Mouse (Mus musculus) layer of hippocampus, postnatal 25 days (tissue): ENCODE measurements around the gene Tnrc18. TPM values are rescaled to one million over a fixed set of nuclear protein-coding genes. Genes with fewer than 3 reads are reported as not detected.

Experiments used
- DNase-seq, 2 experiments: peaks; one replicate each; pipeline ENCODE4 v3.0.0; 2022; ENCODE audit warnings: mixed read lengths in 2 of 2, low spot score in 1 of 2; ENCODE audit errors: extremely low spot score in 1 of 2
- total RNA-seq, 2 experiments: library from RNA; stranded (reverse); gene quantifications; 2 replicates each; pipeline ENCODE4 v1.2.3; 2021

Tnrc18 gene
- total RNA-seq, 2 experiments from 2014 or later, result 131 to 158 TPM

DNA sequence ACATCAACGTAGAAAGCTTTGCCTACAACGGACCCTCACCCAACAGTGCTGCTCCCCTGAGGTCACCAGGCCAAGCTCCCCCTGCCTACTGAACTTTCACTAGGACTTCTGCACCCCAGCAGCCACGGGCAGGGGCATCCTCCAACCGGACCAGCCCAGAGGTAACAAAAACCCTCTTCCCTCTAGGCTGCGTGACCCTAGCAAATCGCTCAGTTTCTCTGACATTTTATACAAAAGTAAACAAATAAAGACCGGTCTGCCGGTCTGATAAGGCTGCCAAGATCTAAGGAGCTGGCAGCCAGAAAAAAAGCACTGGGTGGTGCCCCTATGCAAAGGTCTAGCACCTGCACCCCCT, 4.9 kb downstream of the Tnrc18 start:
- no peak for DNase-seq

GRCm38 (mm10) chr5:142811870-142812443, 5.5 kb downstream of the Tnrc18 start:
- DNase-seq, result no peak

DNA sequence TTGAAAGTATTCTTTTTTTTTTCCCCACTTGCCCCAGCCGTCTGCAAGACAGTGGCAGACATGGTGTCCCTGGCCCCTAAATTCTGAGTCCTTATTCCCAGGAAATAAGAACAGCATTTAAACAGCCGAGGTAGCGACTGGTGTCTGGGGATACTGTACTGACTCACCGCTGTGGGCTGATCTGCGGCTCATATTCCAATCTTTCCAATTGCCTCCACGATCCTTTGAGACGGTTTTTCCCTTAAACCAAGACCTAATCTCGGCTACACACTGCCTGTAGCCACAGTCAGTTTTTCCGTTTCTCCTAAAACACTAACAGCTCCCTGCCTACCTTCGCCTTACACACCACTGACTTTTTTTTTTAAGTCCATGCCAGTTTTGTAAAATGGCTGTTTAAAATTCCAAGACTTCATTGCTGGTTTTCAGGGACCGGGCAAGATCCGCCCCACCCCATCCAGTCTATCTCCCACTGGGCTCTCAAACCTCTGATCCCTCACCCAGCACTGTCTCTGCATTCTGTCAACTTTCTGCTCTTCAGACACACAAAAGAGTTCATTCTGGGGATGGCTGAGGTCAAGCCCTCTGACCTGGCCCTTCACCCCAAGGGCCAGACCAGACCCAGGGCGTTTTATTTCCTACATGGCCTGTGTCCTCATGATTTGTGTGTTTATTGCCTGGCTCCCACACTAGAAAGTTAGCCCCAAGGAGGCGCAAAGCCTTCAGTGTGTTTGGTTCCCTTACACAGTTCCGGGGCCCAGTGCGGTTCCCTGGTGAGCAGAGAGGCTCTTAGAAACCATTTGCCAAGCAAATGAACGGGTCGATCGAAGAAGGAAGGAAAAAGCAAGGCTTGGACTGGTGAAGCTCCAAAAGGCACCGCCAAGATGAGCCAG, 6.5 kb downstream of the Tnrc18 start:
- DNase-seq, result no peak

GRCm38 (mm10) chr5:142807661-142808060, 9.8 kb downstream of the Tnrc18 start:
- DNase-seq, result no peak

DNA sequence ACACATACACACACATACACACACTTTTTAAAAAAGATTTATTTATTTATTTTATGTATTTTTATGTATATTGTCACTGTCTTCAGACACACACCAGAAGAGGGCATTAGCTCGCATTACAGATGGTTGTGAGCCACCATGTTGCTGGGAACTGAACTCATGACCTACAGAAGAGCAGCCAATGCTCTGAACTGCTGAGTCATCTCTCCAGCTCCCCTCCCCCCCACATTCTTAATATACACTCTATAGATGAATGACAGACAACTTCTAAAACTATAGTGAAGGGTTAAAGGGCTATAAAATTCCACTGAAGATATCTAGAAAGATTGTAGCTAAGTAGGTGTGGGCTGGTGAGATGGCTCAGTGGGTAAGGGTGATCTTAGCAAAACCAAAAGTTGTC, 13.7 kb downstream of the Tnrc18 start:
- DNase-seq, result no peak

DNA sequence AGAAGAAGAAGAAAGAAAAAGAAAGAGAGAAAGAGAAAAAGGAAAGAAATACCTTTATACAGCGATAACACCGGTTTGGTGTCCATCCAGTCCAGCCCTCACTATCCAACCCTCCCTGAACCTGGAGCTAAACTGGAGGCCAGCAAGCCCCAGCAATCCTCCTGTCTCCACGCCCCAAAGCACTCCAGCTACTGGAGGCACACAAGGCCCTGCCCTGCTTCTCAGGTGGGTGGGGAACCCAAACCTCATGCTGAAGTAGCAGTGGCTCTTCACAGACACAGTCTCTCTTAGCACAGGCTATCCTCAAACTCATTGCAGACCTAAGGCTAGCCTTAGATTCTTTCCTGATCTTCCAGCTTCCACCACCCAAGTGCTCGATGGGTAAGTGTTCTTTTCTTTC, 14.6 kb downstream of the Tnrc18 start:
- DNase-seq, result no peak

GRCm38 (mm10) chr5:142801977-142802376, 15.5 kb downstream of the Tnrc18 start:
- no peak for DNase-seq

GRCm38 (mm10) chr5:142800656-142801055, 16.8 kb downstream of the Tnrc18 start:
- DNase-seq, result no peak

GRCm38 (mm10) chr5:142800198-142800597, 17.3 kb downstream of the Tnrc18 start:
- DNase-seq, result no peak

- no peak for DNase-seq
Observed at GRCm38 (mm10) chr5:142799259-142799658, 18.2 kb downstream of the Tnrc18 start.

- no peak for DNase-seq
Observed at GRCm38 (mm10) chr5:142798190-142798589, 19.3 kb downstream of the Tnrc18 start.

- no peak for DNase-seq
Observed at GRCm38 (mm10) chr5:142797620-142798019, 19.8 kb downstream of the Tnrc18 start.

DNA sequence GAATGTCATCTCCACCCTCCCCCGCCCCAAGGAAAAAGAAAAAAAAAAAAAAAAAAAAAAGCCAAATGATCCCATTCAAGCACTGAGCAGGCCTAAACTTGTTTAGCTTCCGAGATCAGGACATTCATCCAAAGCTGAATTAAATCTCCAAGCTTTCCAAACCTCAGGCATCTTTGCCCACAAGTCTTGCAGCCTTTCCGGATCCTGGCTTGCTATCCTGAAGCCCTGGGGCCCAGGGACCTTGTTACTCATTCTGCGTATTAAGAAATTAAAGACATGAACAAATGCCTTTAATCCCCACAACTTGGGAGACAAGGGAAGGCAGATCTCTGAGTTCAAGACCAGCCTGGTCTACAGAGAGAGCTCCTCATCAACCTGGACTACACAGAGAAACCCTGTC, 20.5 kb downstream of the Tnrc18 start:
- no peak for DNase-seq

- DNase-seq, result no peak
Observed at GRCm38 (mm10) chr5:142794582-142794981, 22.9 kb downstream of the Tnrc18 start.

- DNase-seq, result no peak
Observed at GRCm38 (mm10) chr5:142794161-142794560, 23.3 kb downstream of the Tnrc18 start.

DNA sequence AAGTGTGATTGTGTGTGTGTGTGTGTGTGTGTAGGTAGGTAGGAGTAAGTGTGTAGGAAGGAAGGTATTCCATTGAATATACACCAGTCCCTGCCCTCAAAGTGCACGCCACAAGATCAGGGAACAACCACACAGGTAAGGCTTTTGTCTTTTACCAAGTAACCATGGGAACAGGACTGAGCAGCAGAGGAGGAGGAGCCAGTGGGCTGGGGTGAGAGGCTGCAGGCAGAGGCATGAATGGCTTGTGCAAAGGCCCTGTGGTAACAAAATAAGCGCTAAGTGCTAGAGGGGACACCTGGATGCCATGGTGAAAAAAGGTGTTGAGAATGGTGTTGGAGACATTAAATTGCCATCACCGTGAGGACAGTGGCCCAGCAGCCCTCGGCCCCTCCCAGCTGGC, 24.9 kb downstream of the Tnrc18 start:
- DNase-seq, result no peak

GRCm38 (mm10) chr5:142788279-142788678, 29.2 kb downstream of the Tnrc18 start:
- no peak for DNase-seq

DNA sequence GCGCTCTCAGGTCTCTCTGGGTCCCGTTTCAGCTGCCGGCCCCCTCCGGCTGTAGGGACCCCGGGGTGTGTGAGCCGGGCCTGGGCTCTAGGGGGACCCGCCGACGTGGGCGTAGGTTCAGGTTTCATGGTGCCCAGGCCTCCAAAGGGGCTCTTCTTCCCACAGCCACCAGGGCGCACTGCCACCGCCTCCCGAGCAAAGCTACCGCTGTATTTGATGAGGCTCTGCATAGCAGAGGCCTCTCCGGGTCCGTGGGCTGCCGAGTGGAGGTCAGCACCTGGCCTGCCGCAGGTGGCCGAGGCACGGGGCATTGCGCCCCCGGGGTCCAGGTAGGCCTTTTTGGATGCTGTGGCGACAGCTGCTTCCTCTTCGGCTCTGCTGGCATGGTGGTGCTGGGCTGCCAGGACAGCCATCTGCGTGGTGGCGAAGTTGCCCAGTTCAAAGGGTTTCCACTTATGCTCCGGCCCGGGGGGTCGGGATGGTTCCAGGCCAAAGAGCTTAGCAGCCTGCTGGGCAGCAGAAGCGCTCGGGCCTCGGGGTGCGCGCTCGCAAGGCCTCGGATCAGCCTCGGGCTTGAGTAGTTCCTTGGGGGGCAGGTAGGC, 30.1 kb downstream of the Tnrc18 start:
- DNase-seq, result no peak

GRCm38 (mm10) chr5:142786709-142787108, 30.8 kb downstream of the Tnrc18 start:
- no peak for DNase-seq

- no peak for DNase-seq
Observed at GRCm38 (mm10) chr5:142786215-142786614, 31.2 kb downstream of the Tnrc18 start.

GRCm38 (mm10) chr5:142783142-142783540, 34.3 kb downstream of the Tnrc18 start:
- DNase-seq, result no peak
